Mouse (Mus musculus): ENCODE measurements around the gene Ano6. TPM values are rescaled to one million over a fixed set of nuclear protein-coding genes. Genes with fewer than 3 reads are reported as not detected.
A peak's percentile ranks its signal among the peaks of the same experiment; 100 is the strongest.

The Ano6 gene
- total RNA-seq, 2 experiments from 2014 or later, result 87.9 to 88.7 TPM

DNA sequence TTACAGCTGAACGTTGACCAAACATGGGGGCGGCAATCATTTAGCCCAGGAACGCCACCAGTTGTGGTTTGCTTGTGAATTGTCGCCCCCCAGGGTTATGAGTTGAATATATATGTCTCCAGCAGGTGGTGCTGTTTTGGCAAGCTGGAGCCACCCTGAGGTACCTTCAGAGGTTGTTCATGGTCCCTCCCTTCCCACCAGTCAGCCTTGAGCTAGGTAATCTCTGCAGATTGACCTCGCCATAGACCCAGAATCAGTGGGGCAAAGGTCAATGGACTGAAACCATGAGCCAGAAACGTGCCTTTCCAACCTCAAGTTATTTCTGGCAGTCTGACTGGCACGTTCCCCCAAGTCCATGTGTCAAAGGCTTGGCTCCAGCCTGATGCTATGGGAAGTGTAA lies 22.8 kb upstream of the Ano6 start:
- no peak for DNase-seq (ENCODE audit: low spot score in 2 of 2)

DNA sequence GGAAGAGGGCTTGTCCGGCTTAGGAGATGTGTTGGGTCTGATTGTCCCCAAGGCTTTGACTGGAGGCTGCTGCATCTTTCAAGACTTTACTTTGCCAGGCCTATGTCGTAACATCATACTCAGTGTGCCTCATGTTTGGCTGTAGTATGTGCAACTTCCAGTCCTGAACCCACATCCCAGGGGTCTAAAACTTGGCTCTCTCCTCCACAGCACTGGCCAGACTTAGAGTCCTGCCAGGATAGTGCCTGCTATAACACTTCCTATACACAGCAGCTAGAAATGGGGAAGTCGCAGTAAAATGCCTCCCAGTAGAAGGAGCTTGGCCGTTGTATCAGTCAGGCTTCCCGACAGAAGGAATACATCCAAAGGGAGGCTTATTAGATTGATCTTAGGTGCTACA lies 21.9 kb upstream of the Ano6 start:
- DNase-seq (ENCODE audit: low spot score in 2 of 2), result no peak

DNA sequence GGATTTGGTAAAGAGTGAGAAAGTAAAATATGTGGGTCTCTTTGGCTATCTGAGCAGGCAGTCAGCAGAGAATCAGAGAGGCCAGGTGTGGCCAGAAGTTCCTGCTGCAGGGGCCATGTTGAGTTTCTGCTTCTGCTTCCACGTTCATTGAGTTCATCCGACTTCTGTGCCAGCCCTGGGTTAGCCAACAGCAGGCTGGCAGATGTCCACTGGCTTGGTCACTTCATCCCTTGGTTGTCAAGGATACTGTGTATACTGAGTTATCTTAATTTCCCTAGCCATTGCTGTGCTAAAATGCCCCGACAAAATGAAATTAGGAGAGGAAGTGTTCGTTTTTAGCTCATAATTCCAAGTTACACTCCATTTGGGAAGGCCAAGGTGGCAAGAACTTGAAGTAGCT lies 21.1 kb upstream of the Ano6 start:
- DNase-seq (ENCODE audit: low spot score in 2 of 2), result peak in 1 of 2 experiments; percentile 35

DNA sequence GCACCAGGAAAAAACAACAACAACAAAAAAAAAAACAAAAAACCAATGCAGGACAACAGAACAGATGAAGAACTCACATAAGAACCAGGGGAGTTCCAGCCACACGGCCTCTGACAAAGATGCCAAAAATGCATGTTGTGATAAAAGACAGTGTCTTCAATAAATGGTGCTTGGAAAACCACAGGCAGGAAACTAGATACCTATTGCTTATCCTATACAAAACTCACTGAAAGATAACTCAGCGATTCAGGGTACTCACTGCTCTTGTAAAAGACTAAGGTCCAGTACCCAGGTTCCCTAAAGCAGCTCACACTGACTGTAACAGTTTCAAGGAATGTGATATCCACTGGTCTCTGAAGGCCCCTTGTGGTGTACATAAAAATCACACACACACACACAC lies 20.3 kb upstream of the Ano6 start:
- DNase-seq (ENCODE audit: low spot score in 2 of 2), result no peak

DNA sequence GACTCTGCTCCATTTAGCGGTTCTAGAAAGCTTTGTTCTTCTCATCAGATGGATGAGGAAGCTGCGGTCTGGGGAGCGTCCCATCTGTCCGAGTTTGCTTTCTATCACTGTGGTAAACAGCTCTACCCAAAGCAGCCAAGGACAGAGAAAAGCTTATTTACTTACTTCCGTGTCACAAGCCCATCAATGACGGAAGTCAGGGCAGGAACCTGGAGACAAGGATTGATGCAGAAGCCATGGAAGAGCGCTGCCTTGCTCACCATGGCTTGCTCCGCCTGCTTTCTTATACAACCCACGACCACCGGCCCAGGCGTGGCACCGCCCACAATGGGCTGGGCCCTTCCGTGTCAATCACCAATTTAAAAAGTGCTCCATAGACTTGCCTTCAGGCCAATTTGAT lies 18.3 kb upstream of the Ano6 start:
- DNase-seq (ENCODE audit: low spot score in 2 of 2), result no peak

DNA sequence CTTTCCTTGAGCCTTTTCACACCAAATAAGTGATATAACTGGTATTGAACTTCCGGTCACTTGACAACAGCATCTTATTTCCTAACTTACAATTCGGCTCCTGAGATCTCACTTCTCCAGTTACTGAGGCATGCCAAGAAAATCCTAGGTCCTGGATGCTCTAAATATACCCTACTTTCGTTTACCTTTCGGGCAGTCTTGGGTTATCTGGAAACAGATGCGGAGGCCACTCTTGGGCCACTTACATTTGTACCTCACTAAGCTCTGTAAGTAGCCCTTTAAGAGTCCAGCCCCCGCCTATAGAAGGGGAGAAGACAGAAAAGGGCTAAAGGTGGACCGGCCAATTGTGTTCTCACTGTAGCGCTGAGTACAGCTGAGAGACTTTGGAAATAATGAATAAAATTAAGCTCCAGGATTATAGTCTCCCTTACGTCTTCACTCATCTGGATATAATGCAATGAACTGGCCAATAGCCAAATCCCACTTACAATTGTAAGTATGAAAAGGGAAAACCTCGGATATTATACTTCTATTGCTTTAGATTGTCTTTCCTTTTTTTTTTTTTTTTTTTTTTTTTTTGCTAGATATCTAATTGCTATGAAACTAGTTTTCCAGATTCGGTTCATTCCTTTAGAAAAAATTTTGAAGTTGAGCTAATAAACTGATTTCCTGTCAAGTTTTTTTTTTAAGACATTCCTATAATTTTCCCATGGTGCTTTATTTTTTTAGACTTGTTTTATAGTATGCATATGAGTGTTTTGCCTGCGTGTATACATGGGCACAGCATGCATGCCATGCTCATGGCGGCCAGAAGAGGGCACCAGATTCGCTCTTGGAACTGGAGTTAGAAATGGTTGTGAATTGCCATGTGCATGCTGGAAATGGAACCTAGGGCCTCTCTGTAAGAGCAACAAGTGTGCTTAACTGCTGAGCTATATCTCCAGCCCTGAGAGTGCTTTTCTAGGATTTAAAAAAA lies 17.5 kb upstream of the Ano6 start:
- peak in 1 of 2 experiments; percentile 59 for DNase-seq (ENCODE audit: low spot score in 2 of 2)

DNA sequence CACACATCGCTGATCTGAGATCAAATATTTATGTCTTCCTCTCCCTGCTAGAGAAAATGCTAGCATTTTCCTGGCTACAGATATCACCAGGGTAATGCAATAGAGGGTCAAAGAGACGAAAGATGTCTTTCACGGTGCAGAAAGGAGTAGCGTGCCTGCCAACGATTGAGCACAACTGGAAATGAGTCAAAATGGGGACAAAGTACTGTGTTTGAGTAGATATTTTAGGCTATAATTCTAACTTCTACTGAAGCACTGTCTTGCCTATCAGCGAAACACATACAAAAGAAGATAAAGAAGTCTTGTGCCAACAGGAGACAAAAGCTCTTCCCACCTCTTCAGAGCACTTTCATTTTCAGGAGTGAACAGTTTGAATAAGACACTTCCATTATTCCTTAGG lies 16.4 kb upstream of the Ano6 start:
- no peak for DNase-seq (ENCODE audit: low spot score in 2 of 2)

DNA sequence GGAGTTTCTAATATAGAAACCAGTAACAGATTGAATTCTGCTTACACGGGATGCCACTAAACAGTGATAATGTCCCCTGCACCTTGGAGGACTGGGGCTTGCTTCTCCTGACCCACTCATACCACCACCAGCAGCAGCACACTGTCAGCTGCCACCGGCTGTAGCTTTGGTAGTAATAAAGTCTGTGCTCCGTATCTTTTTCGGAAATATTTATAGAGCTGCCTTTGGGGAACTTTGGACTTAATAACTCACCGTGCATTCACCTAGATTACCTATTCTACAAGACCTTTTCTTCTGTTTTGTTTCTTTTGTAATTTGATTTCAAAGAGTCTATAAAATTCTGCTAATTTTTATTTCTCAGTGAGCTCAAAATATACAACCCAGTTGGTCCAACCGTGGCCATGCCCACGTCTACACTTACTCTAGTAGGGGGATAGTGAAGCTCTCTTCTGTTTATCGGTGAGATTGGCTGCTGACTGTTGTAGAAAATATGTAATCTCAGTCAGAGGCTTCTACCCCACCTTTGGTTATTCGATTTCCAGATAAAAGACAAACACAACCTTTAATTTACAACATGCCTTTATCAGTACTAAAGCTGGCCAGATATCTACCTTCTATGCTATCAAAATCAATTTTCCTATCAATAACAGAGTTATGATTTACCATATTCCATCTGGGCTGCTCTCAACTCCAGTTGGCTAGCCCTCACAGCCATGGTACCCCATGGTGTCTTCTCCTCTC lies 15.8 kb upstream of the Ano6 start:
- no peak for DNase-seq (ENCODE audit: low spot score in 2 of 2)

DNA sequence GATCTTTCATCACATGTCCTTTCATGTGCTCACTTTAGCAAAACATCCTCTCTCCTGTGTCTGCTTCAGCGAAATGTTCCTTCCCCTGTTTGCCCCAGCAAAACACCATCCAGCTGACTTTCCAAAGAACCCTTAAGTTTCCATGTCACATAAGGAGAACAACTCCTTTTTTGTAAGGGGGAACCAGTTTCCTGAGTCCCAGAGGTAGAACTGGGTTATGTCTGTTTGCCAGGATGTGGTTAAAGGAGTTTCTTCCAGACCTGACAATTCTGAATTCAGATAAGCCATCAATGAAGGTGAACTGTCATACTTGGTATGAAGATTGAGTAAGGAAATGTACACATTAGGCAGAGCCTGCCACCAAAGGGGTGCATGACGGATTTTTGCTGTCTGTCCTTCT lies 12.9 kb upstream of the Ano6 start:
- DNase-seq (ENCODE audit: low spot score in 2 of 2), result no peak

DNA sequence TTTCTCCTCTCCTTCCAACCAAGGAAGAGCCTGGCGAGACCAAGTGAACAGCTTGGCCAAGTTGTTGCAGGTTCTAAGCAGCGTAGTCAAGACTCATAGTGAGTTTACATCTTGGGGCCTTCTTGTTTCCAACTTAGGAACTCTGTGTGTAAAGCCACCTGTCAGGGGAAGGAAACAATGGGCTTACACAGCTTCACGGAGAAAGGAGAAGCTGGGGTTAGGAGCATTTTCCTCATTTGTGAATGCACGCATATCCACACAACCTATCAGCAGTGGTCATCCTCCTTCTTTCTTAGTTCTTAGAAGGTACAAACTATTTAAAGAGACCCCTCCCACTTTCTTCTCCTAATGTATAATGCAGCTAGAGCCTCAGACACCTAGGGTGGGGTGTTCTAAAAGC lies 11.9 kb upstream of the Ano6 start:
- DNase-seq (ENCODE audit: low spot score in 2 of 2), result no peak

DNA sequence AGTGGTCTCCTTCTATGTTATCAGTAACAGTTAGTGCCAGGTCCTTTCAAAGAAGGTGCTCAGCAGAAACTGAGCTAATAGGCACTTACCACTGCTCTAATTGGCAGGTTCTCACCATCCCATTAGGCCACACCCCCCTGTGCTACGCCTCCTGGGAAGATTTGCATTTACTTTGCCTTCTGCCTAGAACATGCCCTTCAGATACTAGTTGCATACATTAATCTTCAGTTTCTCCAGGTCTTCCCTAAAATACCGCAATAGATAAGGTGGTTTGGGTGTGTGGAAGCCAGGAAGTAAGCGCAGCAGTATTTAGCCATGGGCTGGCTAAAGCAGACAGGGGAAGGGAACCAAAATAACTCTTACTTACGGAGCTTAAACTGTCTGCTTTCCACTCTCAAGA lies 4.0 kb upstream of the Ano6 start:
- DNase-seq (ENCODE audit: low spot score in 2 of 2), result no peak

DNA sequence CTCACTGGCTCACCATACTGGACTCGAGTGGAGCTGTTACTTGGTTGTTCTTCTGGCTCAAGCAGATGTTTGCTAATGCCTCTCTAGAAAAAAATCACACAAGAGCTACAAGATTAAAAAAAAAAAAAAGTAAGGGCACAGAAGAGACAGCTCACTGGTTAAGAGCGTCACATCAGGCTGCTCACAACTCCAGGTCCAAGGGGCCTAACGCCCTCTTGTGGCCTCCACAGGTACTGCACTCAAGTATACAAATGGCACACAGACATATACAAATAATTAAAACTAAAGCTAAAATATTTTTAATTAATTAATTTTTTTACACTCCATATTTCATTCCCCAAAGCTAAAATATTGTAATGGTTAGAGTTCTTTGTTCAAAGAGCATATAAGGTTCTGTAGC lies 3.1 kb upstream of the Ano6 start:
- no peak for DNase-seq (ENCODE audit: low spot score in 2 of 2)

DNA sequence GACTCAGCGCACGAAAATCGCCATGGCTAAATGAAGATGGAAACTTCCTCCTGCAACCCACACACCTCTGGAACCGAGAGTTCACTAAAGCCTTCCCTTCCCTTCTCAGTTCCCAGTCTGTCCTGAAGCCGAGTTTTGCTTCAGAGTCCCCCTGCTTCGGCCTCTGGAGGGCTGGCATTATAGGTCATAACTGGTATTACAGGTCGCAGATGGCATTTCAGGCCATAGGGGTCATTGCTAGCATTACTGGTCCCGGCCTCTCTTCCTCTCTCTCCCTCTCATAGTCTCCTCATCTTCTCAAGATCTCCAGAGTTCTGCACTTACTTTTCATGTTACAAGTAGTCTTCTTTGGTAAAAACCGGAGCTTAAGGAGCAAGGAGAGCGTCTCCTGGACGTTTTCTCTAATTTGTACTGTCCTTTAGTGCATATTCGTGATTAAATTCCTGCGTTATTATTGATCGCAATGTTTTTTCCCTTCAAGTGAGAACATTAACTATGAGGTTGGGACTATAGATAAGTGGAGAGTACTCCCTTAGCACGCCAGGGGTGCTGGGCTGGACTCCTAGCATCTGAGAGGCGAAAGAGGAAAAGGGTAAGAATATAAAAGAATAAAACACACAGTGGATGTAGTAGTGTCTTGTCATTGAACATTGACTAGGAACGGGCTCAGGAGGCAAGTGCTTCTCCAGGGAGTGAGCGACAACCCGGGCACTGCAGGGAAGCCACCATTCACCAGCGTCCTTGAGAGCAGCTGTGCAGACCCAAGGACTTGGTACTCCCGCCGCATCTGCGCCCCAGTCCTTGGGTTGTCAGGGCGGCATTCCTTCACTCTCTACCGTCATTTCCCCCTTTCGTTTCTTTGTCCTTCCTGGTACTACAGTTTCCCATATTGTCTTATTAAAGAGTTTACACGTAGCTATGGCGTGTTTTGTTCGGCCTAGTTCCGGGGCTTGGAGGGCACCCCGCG lies 798 bp upstream of the Ano6 start:
- peak in 1 of 2 experiments; percentile 35 for DNase-seq (ENCODE audit: low spot score in 2 of 2)

DNA sequence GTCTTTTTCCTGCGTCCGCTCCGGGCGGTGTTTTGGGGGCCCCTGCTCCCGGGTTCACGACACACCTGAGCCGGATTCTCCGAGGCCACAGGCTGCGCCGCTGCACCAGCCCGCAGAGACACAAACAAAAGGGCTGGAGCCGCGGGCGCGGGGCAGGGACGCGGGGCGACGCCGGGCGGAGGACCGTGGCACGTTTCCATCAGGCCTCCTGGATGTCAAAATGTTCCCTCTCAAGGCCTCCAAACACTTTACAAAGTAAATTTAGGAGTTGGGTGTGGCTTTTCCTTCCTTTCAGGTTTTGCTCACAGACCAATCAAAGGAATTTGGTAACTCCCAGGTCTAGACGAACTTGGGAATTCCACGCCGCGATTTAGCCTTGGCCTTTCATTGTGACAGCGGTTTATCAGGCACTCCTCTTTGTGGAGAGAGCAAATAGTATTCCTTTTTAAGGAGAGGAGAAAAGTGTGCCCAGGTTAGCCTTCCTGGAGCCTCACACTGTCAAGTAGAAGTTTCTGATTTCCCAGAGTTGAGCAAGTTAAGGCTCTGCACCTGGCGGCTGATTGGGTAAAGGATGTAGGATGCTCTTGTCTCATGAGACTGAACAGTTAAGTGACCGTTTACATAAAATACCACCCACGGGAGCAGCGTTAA lies 623 bp downstream of the Ano6 start:
- peak; percentile 28 to 51 for DNase-seq (ENCODE audit: low spot score in 2 of 2)

DNA sequence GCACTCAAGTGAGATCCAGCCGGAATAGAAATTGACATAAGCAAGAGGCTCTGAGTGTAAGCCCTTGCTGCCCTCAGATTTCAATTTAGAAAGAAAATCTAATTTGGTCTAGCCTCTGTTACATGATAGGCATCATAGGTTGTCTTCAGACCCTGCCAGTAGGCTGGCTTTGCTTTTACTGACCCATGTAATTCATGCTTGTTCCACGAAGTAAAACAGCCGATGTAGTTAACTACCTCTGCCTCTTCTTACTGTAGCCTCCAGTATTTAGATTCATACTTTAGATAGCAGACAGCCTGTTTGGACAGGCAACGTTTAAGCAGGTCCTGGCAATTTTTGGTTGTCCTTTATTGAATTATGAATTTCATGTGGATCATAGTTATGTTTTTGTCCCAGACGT lies 1.2 kb downstream of the Ano6 start:
- no peak for DNase-seq (ENCODE audit: low spot score in 2 of 2)

DNA sequence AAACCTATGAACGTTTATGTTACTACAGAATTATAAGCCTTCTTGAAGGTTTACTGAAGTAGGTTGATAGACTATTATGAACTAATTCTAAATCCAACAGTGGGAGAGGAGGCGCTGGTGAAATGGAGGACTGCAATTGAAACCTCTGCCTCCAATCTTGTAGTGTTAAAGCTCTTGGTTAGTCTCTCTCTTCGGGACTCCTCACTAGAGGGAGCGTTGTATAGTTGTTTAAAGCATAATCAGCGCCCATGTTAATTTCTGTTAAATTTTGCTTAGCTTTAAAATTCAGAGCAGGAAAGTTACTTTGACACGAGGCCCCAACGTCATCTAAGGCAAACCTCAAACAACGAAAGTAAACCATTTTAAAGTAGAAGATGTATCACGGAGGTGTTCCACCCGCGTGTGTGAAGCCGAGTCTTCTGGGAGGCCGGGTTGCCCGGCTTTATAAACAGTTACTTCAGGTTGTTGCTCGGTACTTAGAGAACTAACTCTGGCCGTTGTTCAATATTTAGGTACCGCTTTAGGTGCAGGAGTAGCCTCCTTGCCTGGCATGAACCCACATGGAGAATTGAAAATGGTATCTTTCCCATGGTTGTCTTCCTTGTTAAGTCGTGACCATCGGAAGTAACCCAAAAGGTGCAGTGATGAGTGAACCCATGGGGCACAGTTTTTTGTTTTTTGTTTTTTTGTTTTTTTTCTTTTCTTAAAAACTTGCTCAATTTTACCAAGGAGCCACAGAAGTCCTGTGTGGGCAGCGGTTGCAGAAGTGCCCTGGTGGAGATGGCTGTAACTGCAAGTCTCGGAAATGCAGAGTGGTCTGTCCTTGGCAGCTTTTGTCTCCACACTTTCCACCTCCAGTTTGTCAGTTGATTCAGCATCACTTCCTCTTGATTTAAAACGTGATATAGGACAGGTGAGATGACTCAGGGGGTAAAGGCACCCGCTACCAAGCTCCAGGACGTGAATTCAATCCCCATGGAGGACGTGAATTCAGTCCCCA lies 1.9 kb downstream of the Ano6 start:
- no peak for DNase-seq (ENCODE audit: low spot score in 2 of 2)

DNA sequence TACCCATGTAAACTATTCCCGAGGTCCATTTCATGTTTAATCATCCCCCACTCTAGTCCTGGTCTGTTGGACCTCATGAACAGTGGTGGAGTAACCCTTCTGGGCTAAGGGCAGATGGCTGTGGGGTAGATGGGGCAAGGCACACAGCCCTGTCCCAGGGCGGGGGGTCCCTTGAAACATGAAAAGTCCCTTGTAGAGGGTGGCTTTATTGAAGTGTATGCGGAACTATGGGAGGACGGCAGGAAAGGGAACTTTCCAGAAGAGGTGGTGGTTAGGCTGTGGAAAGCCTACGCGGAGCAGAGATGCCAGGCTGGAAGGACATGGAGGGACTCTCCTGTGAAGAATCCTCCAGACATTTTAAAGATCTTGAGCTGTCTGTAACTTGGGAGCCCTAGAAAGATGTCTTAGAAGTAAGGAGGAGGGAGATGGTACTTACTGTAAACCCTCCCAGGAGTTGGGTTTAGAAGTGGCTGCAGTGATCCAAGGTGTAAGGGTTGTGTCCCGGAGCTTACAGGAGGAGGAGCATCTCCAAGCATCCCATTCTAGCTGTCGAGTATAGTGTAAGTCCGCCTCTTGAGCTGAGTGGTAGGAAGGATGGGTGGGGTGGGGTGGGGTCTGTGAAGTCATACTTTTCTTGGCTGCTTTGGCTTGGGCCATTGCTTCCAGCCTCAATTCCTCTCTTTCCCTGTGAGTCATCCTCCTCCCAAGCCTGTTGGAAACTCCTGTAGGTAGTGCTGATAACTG lies 3.3 kb downstream of the Ano6 start:
- no peak for DNase-seq (ENCODE audit: low spot score in 2 of 2)
